Mouse (Mus musculus) regulatory T cell (primary cell): ENCODE results near the gene Rph3a.
"Not testable (repeated sequence)": the region's sequence is repeated elsewhere in the genome, so short reads cannot be mapped to it uniquely, and the experiment has no call there.

Experiments used
- in situ Hi-C: fragments of 300-600 bp; cut with MboI, MseI; formaldehyde crosslinking; loops from one replicate; pipeline ENCODE4 v1.15.1; 2025; ENCODE audit warnings: high pct_unique_total_duplicates

The Rph3a gene

GRCm38 (mm10) chr5:120908196-120908920 lies 101.5 kb downstream of the Rph3a start:
- in situ Hi-C loops: no loop called here

- in situ Hi-C loops: not testable (repeated sequence)
Observed at GRCm38 (mm10) chr5:120906791-120907733, 102.8 kb downstream of the Rph3a start, which contains the start of gene Oas1a. Oas1a (minus strand) TSS chr5:120907521.

DNA sequence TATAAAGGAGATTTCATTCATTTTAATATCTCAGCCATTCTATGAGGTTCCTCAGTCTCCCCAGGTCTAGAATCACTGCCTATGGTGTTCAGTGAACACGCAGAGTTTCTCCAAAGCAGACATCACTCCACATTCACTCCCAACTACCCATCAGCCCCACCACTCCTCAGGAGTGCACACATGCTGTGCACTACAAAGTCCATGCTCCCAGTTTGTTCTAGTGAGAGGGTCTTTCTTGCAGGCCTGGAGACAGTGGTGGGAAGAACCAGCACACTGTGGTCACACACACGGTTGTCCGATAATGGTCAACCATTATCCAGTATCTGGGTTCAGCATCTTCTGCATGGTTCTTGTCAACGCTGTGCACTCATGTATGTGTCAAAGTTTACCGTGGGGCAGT lies 107.8 kb downstream of the Rph3a start:
- in situ Hi-C loops: no loop called here

DNA sequence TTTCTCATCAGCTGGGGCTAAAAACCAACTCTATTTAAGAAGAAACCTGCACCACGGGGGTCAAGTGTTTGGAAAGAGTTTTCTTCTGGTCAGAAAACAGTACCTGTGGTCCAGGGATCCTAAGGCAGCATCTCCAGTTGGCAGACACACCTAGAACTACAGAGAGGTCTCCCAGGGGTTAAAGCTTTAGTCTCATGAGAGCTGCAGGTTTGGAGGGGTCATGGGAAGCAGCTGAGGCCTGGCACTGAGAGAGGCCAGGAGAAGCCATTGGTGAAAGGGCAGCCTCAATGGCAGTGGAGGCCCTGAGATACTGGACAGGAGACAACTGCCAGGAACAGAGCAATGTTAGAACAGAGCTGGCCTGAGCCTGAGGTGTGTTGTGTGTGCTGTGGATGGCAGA lies 109.2 kb downstream of the Rph3a start:
- in situ Hi-C loops: no loop called here

DNA sequence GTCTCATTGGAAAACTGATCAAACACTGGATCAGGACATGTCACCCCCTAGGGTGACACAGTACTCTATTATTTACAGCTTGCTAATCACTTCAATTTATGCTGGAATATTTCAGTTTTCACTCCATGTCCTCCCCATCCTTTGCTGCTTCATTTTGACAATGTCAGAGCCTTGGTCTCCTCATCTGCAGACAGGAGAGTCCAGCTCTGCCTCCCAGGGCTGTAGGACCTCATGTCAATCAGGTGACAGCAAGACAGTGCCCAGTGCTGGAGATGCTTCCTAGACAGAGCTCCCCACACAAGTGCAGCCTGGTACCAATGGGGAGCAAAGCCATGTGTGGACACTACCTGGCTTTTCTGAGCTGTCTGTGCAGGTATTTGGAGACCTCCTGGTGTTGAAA lies 111.2 kb downstream of the Rph3a start:
- in situ Hi-C loops: no loop called here

- in situ Hi-C loops: no loop called here
Observed at GRCm38 (mm10) chr5:120898307-120898706, 111.6 kb downstream of the Rph3a start.

DNA sequence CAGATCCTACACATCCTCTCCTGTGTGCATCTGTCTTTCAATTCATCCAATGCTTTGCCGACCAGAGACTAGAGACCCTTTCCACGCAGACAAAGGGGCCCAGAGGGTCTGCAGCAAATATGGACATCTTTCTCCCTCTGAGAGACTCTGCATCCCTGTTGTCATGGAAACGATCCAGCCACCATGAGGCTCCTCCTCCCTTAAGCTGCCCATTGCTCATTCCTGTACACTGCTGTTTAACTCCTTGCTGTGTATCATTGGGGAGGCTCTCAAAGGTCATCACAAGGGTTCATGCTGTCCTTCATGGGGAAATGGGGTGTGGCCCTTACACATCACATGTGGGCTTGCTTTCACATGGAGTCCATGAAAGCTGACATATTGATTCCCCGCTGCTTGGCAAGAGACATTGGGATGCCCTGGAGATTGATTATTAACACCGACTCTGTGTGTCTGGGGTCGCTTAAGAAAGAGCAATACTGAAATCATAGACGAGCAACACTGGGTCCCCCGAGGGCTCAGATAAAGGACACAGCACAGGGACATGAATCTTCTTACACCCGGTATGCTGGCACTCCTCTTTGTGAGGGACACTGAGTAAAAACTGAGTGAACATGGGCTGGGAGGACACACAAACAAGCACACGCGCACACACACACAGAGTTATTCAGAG lies 114.5 kb downstream of the Rph3a start:
- in situ Hi-C loops: no loop called here

DNA sequence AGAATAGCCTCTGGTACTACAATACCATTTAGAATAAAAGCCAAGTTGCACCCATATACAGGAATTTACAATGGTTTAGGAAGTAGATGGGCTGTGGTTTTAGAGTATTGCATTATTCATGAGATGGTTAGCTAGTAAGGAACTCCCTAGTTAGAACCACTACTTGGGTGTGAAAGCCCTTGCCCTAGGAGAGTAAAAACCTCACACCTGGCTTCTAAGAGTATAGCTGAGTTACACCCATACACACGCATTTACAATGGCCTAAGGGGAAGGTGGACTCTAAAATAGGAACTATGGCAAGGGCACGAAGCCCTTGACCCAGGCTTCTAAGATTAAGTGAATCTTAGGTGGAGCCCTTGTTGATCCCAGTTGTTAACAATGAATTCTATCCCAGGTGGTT lies 115.2 kb downstream of the Rph3a start:
- in situ Hi-C loops: not testable (repeated sequence)

DNA sequence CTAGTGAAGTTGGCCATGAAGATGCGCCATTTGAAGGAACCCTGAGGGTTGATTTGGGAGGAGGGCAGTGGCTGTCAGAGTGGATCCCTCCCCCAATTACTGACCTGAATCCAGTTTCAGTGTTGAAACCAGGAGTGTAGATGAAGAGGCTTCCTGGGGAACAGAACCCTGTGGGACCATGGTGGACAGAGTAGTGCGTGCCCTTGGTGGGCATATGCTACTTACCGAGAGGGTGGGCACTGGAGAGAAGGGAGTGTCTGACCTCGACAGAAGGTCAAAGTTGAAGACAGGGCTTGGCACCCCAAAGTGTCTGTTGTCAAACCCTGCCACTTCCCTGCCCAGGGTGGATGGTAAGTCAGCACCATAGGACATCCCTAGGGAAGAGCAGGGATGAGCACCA lies 116.0 kb downstream of the Rph3a start:
- in situ Hi-C loops: not testable (repeated sequence)

DNA sequence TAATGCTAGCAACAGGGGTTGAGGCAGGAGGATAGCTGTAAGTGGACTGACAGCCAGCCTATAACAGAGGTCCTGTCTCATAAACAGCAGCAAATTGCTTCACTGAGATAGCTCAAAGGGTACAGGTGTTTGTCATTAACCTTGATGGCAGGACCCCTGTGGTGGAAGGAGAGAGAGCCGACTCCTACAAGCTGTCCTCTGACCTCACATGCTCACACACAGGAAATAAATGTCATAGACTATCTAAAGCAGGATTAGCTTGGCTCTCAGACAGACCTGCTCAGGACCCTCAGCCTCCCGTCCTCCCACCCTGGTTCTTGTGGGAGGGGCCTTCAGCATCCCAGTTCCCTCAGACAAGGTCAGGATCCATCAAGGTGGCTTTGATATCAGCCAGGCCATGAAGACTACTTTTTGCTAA lies 117.6 kb downstream of the Rph3a start:
- in situ Hi-C loops: no loop called here

- in situ Hi-C loops: not testable (repeated sequence)
Observed at GRCm38 (mm10) chr5:120891566-120892242, 118.2 kb downstream of the Rph3a start.

GRCm38 (mm10) chr5:120890991-120891390 lies 118.9 kb downstream of the Rph3a start:
- in situ Hi-C loops: no loop called here
